Mouse (Mus musculus) neural tube, embryonic 11.5 days (tissue): ENCODE measurements around the gene Sgf29. TPM values are rescaled to one million over a fixed set of nuclear protein-coding genes. Genes with fewer than 3 reads are reported as not detected.

Experiments used
- ATAC-seq: fragments of 200-750 bp; cut with Nextera tagmentation; 2 replicates; pipeline ENCODE4 v1.8.0; 2017; ENCODE audit warnings: moderate number of reproducible peaks, mild to moderate bottlenecking, moderate TSS enrichment, moderate library complexity; ENCODE audit not compliant: insufficient read depth, low FRiP score, low TSS enrichment
- DNase-seq: peaks from one replicate; pipeline ENCODE4 v3.0.0-alpha.2; 2015; ENCODE audit warnings: low spot score
- H3K27ac ChIP-seq: fragments of 300-500 bp; sonication (generic); 2 replicates; pipeline ENCODE4 v1.5.1; 2014; ENCODE audit warnings: low read depth, mild to moderate bottlenecking, low read length
- H3K27me3 ChIP-seq: fragments of 300-500 bp; sonication (generic); 2 replicates; pipeline ENCODE4 v1.6.1; 2014; ENCODE audit warnings: mild to moderate bottlenecking, low read length, mixed read lengths; ENCODE audit not compliant: control insufficient read depth, insufficient read depth
- H3K36me3 ChIP-seq: fragments of 300-500 bp; sonication (generic); 2 replicates; pipeline ENCODE4 v1.6.1; 2014; ENCODE audit warnings: mild to moderate bottlenecking, low read length, moderate library complexity, mixed read lengths; ENCODE audit not compliant: control insufficient read depth, insufficient read depth
- H3K4me1 ChIP-seq: fragments of 300-500 bp; sonication (generic); 2 replicates; pipeline ENCODE4 v1.6.1; 2014; ENCODE audit warnings: low read length, mixed read lengths; ENCODE audit not compliant: control insufficient read depth, insufficient read depth
- H3K4me2 ChIP-seq: fragments of 300-500 bp; sonication (generic); 2 replicates; pipeline ENCODE4 v1.6.1; 2014; ENCODE audit warnings: low read depth, mild to moderate bottlenecking, moderate library complexity
- H3K4me3 ChIP-seq: fragments of 300-500 bp; sonication (generic); 2 replicates; pipeline ENCODE4 v1.5.1; 2014; ENCODE audit warnings: low read depth, low read length
- H3K9ac ChIP-seq: fragments of 300-500 bp; sonication (generic); 2 replicates; pipeline ENCODE4 v1.6.1; 2014; ENCODE audit warnings: mild to moderate bottlenecking, low read length
- H3K9me3 ChIP-seq: fragments of 300-500 bp; sonication (generic); 2 replicates; pipeline ENCODE4 v1.6.1; 2016; ENCODE audit warnings: low read length; ENCODE audit not compliant: control insufficient read depth
- WGBS: fragments of 180-500 bp; shearing (Covaris S2); extraction: QIAGEN DNeasy Blood & Tissue Kit; methylation state at CpG from one replicate; pipeline ENCODE4 v1.1.7; 2014; 5-methylcytosine and 5-hydroxymethylcytosine counted together
- polyA plus RNA-seq: library from polyadenylated mRNA; unstranded; fragments of >200 nt; fragmentation: Nextera tagmentation; extraction: Ambion mirVana; gene quantifications from 2 replicates; pipeline ENCODE4 v1.2.1, GENCODE M21; 2014

Sgf29 gene
- polyA plus RNA-seq, 1 experiment from 2014 or later = 63.1 TPM

DNA sequence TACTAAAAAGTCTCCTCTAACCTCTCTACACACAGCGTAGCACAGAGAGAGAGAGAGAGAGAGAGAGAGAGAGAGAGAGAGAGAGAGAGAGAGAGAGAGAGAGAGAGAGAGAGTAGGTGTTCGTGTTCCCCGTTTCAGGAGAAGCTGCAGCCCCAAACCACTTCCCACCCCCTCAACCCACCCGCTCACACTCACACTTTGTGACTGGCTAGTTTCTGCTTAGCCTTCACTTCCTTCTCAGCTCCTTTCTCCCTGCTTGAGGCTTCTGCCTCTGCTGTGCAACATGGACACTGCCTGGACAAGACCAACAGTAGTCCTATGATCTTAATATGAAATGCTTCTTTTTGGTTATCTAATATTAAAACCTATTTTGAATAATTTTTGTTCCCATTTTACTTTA lies 61.2 kb downstream of the Sgf29 start:
- H3K9ac ChIP-seq = no peak overlapping the region
- DNase-seq = no peak
- H3K9me3 ChIP-seq = no peaks in the 10 kb centered on the region
- no peaks in the 10 kb centered on the region for H3K36me3 ChIP-seq
- no peaks in the 10 kb centered on the region for H3K27me3 ChIP-seq
- 87% methylated on average over 4 of the region's 4 CpGs for WGBS
- no peak overlapping the region for H3K4me3 ChIP-seq
- H3K4me2 ChIP-seq = no peak overlapping the region
- no peaks in the 10 kb centered on the region; the same call in 1 of the 2 replicates for H3K4me1 ChIP-seq
- no peak overlapping the region for H3K27ac ChIP-seq
- no peak for ATAC-seq

DNA sequence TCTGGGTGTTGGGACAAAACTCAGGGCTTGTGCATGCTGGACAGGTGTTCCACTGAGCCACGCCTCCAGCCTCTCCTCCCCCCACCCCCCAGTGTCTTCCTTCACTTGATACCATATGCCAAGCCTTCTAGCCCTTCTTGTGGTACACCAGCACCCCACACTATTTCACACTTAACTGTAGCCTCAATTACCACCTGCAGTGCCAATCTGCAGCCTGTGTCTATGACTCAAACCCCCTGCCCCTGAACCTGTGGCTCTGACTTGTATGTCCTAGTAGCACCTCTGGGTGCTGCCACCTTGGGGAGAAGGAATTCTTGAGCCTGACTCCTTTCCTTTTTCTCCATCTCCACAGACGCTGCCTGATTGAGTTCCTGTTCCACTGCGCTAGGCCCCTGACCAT lies 62.8 kb downstream of the Sgf29 start:
- H3K4me3 ChIP-seq = no peak overlapping the region
- no peaks in the 10 kb centered on the region for H3K4me1 ChIP-seq
- H3K9ac ChIP-seq = no peak overlapping the region
- DNase-seq (no peak), ATAC-seq (no peak)
- WGBS = 79% methylated on average over 3 of the region's 3 CpGs
- no peak overlapping the region for H3K4me2 ChIP-seq
- no peak overlapping the region for H3K27ac ChIP-seq
- no peaks in the 10 kb centered on the region for H3K27me3 ChIP-seq
- no peaks in the 10 kb centered on the region for H3K9me3 ChIP-seq
- no peaks in the 10 kb centered on the region for H3K36me3 ChIP-seq

DNA sequence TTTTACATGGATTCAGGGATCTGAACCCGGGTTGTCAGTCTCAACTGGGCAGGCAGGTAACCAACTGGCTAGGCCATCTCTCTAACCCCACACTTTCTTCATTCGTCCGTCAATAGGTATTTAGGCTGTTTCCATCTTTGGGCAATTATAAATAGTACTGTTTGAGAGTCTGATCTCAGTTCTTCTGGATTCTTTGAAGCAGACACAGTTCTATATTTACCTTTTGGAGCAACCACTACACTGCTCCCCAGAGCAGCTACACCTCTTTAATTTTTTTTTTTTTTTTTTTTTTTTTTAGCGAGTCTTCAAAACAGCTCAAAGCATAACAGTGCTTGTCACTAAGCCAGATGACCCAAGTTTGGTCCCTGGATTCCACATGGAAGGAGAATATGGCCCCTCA lies 66.6 kb downstream of the Sgf29 start:
- H3K36me3 ChIP-seq = no peaks in the 10 kb centered on the region
- ATAC-seq (no peak), DNase-seq (no peak)
- no peak overlapping the region for H3K9ac ChIP-seq
- no peaks in the 10 kb centered on the region for H3K9me3 ChIP-seq
- H3K27ac ChIP-seq = no peak overlapping the region
- no peaks in the 10 kb centered on the region for H3K27me3 ChIP-seq
- no peak overlapping the region for H3K4me2 ChIP-seq
- H3K4me1 ChIP-seq = no peaks in the 10 kb centered on the region
- no peak overlapping the region for H3K4me3 ChIP-seq
- WGBS = 84% methylated on average over 4 of the region's 4 CpGs

DNA sequence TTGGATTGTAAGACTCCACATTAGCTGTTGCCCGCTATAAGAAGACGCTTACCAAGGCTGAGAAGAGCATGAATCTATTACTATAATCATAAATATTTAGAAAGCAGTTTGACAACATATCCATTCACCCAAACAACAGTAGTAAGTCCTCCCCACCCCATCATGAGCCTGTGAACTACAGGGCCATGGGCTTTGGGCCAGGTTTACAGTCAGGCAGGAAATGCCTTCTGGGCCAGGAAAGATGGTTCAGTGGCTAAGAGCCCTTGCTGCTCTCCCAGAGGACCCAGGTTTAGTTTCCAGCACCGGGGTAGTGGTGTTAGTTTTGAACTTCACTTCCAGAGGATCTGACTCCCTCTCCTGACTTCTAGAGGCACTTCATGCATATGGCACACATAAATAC lies 68.5 kb downstream of the Sgf29 start:
- H3K4me3 ChIP-seq = no peak overlapping the region
- H3K27me3 ChIP-seq = no peaks in the 10 kb centered on the region
- H3K27ac ChIP-seq = no peak overlapping the region
- no peak for DNase-seq
- H3K4me2 ChIP-seq = no peak overlapping the region
- 93% methylated on average over 3 of the region's 3 CpGs for WGBS
- no peaks in the 10 kb centered on the region for H3K9me3 ChIP-seq
- no peaks in the 10 kb centered on the region for H3K4me1 ChIP-seq
- no peak overlapping the region for H3K9ac ChIP-seq
- no peak for ATAC-seq
- no peaks in the 10 kb centered on the region for H3K36me3 ChIP-seq

DNA sequence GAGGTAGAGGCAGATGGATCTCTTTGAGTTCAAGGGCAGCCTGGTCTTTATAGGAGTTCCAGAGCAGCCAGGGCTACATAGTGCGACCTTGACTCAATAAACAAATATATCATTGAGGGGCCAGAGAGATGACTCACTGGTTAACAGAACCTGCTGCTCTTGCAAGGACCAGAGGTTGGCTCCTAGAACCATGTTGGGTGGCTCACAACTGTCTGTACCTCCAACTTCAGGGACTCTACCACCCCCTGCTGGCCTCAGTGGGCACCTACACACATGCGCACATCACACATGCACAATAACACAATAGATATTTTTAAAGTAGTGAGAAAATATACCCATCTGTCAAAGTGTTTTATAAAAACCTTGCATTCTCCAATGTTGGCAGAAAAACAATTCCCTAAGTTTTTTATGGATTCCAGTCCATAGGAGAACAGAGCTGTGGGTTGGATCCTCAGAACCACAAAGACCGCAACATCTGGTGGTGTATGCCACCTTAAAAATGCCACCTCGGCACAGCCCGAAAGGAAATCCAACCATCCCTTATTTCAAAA lies 69.8 kb downstream of the Sgf29 start:
- no peak for ATAC-seq
- no peak overlapping the region for H3K27ac ChIP-seq

DNA sequence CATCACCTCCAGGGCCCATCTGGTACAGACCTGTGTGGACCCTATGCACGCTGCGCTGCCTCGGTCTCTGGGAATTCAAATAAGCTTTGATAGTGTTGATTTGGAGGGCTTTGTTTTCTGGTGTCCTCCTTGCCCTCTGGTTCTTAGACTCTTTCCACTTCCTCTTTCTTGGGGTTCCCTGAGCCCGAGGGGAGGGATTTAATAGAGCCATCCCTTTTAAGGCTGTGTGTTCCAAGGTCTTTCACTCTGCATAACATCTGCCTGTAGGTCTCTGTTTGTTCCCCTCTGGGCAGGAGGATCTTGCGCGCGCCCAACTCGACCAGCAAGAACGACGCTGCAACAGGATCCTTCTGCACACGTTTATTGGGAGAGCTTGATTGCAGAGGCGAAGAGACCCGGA lies 72.5 kb downstream of the Sgf29 start:
- H3K9me3 ChIP-seq = no peaks in the 10 kb centered on the region
- DNase-seq (no peak), ATAC-seq (no peak)
- H3K27ac ChIP-seq = no peak overlapping the region
- H3K9ac ChIP-seq = no peak overlapping the region
- H3K4me1 ChIP-seq = no peaks in the 10 kb centered on the region
- H3K4me3 ChIP-seq = no peak overlapping the region
- no peaks in the 10 kb centered on the region for H3K27me3 ChIP-seq
- 92% methylated on average over 13 of the region's 13 CpGs for WGBS
- H3K36me3 ChIP-seq = no peaks in the 10 kb centered on the region
- H3K4me2 ChIP-seq = no peak overlapping the region

More for the DNA sequence above, 69.8 kb downstream of the Sgf29 start:
- no peak for DNase-seq
- 93% methylated on average over 5 of the region's 5 CpGs for WGBS
- Histone ChIP-seq H3K27me3 (no peaks in the 10 kb centered on the region), H3K9me3 (no peaks in the 10 kb centered on the region), H3K36me3 (no peaks in the 10 kb centered on the region), H3K4me2 (no peak overlapping the region), H3K4me1 (no peaks in the 10 kb centered on the region), H3K9ac (no peak overlapping the region), H3K4me3 (no peak overlapping the region)

Other genes starting within 250 kb of the Sgf29 start
- gene Cd19, start 234.4 kb upstream of the Sgf29 start, polyA plus RNA-seq = not detected in 2 replicates
- gene Rabep2, start 220.6 kb upstream of the Sgf29 start, polyA plus RNA-seq = 21.4 and 23.2 TPM in 2 replicates
- 19.0 and 20.1 TPM in 2 replicates for gene Atp2a1, start 186.2 kb upstream of the Sgf29 start, polyA plus RNA-seq
- gene Sh2b1, start 173.9 kb upstream of the Sgf29 start, polyA plus RNA-seq = 51.5 and 55.5 TPM in 2 replicates
- 160 and 167 TPM in 2 replicates for gene Tufm, start 161.9 kb upstream of the Sgf29 start, polyA plus RNA-seq
- gene Atxn2l, start 145.9 kb upstream of the Sgf29 start, polyA plus RNA-seq = 62.2 and 64.2 TPM in 2 replicates
- gene Eif3c, start 82.9 kb upstream of the Sgf29 start, polyA plus RNA-seq = 188 and 191 TPM in 2 replicates
- gene Apobr, start 64.4 kb upstream of the Sgf29 start, polyA plus RNA-seq = 0.54 and 0.60 TPM in 2 replicates
- gene Cln3, start 63.5 kb upstream of the Sgf29 start, polyA plus RNA-seq = 19.8 and 21.7 TPM in 2 replicates
- gene Il27, start 54.4 kb upstream of the Sgf29 start, polyA plus RNA-seq = not detected in 2 replicates
- gene Nupr1, start 18.4 kb upstream of the Sgf29 start, polyA plus RNA-seq = 1.1 and 1.4 TPM in 2 replicates
- gene Sult1a1, start 27.1 kb downstream of the Sgf29 start, polyA plus RNA-seq = not detected in 2 replicates
- 159 and 165 TPM in 2 replicates for gene Bola2, start 46.1 kb downstream of the Sgf29 start, polyA plus RNA-seq
- gene Slx1b, start 46.5 kb downstream of the Sgf29 start, polyA plus RNA-seq = 10.6 and 11.7 TPM in 2 replicates
- gene Coro1a, start 58.5 kb downstream of the Sgf29 start, polyA plus RNA-seq = 50.6 and 52.5 TPM in 2 replicates
- gene Mapk3, start 110.3 kb downstream of the Sgf29 start, polyA plus RNA-seq = 55.3 and 58.0 TPM in 2 replicates
- 1.2 and 1.5 TPM in 2 replicates for gene Gdpd3, start 117.0 kb downstream of the Sgf29 start, polyA plus RNA-seq
- gene Ypel3, start 127.6 kb downstream of the Sgf29 start, polyA plus RNA-seq = 115 and 121 TPM in 2 replicates
- 0.38 and 0.64 TPM in 2 replicates for gene Tbx6, start 132.2 kb downstream of the Sgf29 start, polyA plus RNA-seq
- gene Ppp4c, start 143.2 kb downstream of the Sgf29 start, polyA plus RNA-seq = 318 and 344 TPM in 2 replicates
- gene Fam57b, start 148.4 kb downstream of the Sgf29 start, polyA plus RNA-seq = 14.3 and 14.4 TPM in 2 replicates
- not detected in 2 replicates for gene 4930451I11Rik, start 182.3 kb downstream of the Sgf29 start, polyA plus RNA-seq
- gene Doc2a, start 198.1 kb downstream of the Sgf29 start, polyA plus RNA-seq = 4.4 and 5.6 TPM in 2 replicates
- 21.0 and 23.4 TPM in 2 replicates for gene Hirip3, start 212.7 kb downstream of the Sgf29 start, polyA plus RNA-seq
- 91.8 and 96.3 TPM in 2 replicates for gene Ino80e, start 213.1 kb downstream of the Sgf29 start, polyA plus RNA-seq
- gene Taok2, start 235.4 kb downstream of the Sgf29 start, polyA plus RNA-seq = 33.2 and 34.0 TPM in 2 replicates